Mouse (Mus musculus) lung, postnatal 0 days (tissue): ENCODE data around the gene 4931422A03Rik. TPM values are rescaled to one million over a fixed set of nuclear protein-coding genes. Genes with fewer than 3 reads are reported as not detected.
A peak's percentile ranks its signal among the peaks of the same experiment; 100 is the strongest.
"Not testable (repeated sequence)": the region's sequence is repeated elsewhere in the genome, so short reads cannot be mapped to it uniquely, and the experiment has no call there.

Source experiments
- ATAC-seq: fragments of 200-750 bp; cut with Nextera tagmentation; 2 replicates; pipeline ENCODE4 v1.8.0; 2017; ENCODE audit warnings: moderate library complexity
- DNase-seq: peaks from one replicate; pipeline ENCODE4 v3.0.0-alpha.2; 2016; ENCODE audit warnings: low spot score
- H3K27ac ChIP-seq: fragments of 300-500 bp; sonication (generic); 2 replicates; pipeline ENCODE4 v1.5.1; 2014; ENCODE audit warnings: antibody characterized with exemption, mild to moderate bottlenecking, low read length, mixed read lengths
- H3K27me3 ChIP-seq: fragments of 300-500 bp; sonication (generic); replicated peaks from 2 replicates; pipeline ENCODE4 v1.6.1; 2014; ENCODE audit warnings: low read length, mixed read lengths; ENCODE audit not compliant: insufficient read depth
- H3K36me3 ChIP-seq: fragments of 300-500 bp; sonication (generic); 2 replicates; pipeline ENCODE4 v1.6.1; 2014; ENCODE audit warnings: low read length, mixed read lengths; ENCODE audit not compliant: insufficient read depth
- H3K4me1 ChIP-seq: fragments of 300-500 bp; sonication (generic); 2 replicates; pipeline ENCODE4 v1.6.1; 2014; ENCODE audit warnings: antibody characterized with exemption, low read depth, low read length, mixed read lengths; ENCODE audit not compliant: insufficient read depth
- H3K4me2 ChIP-seq: fragments of 300-500 bp; sonication (generic); replicated peaks from 2 replicates; pipeline ENCODE4 v1.6.1; 2014; ENCODE audit warnings: low read depth, mild to moderate bottlenecking, low read length, moderate library complexity, mixed read lengths
- H3K4me3 ChIP-seq: fragments of 300-500 bp; sonication (generic); 2 replicates; pipeline ENCODE4 v1.5.1; 2014; ENCODE audit warnings: low read depth, low read length
- H3K9ac ChIP-seq: fragments of 300-500 bp; sonication (generic); replicated peaks from 2 replicates; pipeline ENCODE4 v1.6.1; 2014; ENCODE audit warnings: low read depth, mild to moderate bottlenecking
- H3K9me3 ChIP-seq: fragments of 300-500 bp; sonication (generic); 2 replicates; pipeline ENCODE4 v1.6.1; 2016; ENCODE audit warnings: low read length, mixed read lengths
- CTCF ChIP-seq: IDR thresholded peaks from 2 replicates; pipeline ENCODE4 v1.5.1; 2016; ENCODE audit warnings: antibody characterized with exemption, mild to moderate bottlenecking
- EP300 ChIP-seq: IDR thresholded peaks from 2 replicates; pipeline ENCODE4 v1.6.1; 2016; ENCODE audit warnings: antibody characterized with exemption, mild to moderate bottlenecking, control low read depth
- WGBS: fragments of 180-500 bp; shearing (Covaris S2); extraction: QIAGEN DNeasy Blood & Tissue Kit; methylation state at CpG from one replicate; pipeline ENCODE4 v1.1.7; 2014; 5-methylcytosine and 5-hydroxymethylcytosine counted together
- polyA plus RNA-seq: library from polyadenylated mRNA; unstranded; fragments of >200 nt; fragmentation: Nextera tagmentation; extraction: Ambion mirVana; gene quantifications from 2 replicates; pipeline ENCODE4 v1.2.1, GENCODE M21; 2015

4931422A03Rik gene
- 1.4 and 1.6 TPM in 2 replicates for polyA plus RNA-seq

GRCm38 (mm10) chr2:104028139-104028723 lies at the start of gene 4931422A03Rik:
Gene 4931422A03Rik, minus strand, starts transcription at chr2:104028361.
- Histone ChIP-seq H3K9ac (peak within 1 kb of the TSS; percentile 97), H3K4me3 (peak within 1 kb of the TSS; percentile 84), H3K9me3 (no peaks in the 10 kb centered on the region), H3K4me1 (peaks cover 7% of the 10 kb centered on the region; the same call in 1 of the 2 replicates), H3K36me3 (peaks cover 4% of the 10 kb centered on the region; the same call in 1 of the 2 replicates), H3K27ac (peak within 1 kb of the TSS; percentile 81), H3K27me3 (no peaks in the 10 kb centered on the region), H3K4me2 (peak within 1 kb of the TSS; percentile 81)
- TF ChIP-seq EP300 = no peak
- TF ChIP-seq CTCF = no peak
- ATAC-seq (peak; percentile 62), DNase-seq (peak; percentile 38)
- under 1% methylated on average over 31 of the region's 32 CpGs for WGBS

- Histone ChIP-seq H3K36me3 (no peaks in the 10 kb centered on the region), H3K4me2 (peak within 1 kb of the TSS; percentile 48), H3K27me3 (no peaks in the 10 kb centered on the region), H3K27ac (no peak within 1 kb of the TSS), H3K4me1 (no peaks in the 10 kb centered on the region), H3K4me3 (peak within 1 kb of the TSS; percentile 27), H3K9ac (no peak within 1 kb of the TSS), H3K9me3 (no peaks in the 10 kb centered on the region)
- 9% methylated on average over 13 of the region's 13 CpGs for WGBS
- TF ChIP-seq EP300 (no peak), CTCF (no peak)
- peak; percentile 65 for DNase-seq
- ATAC-seq = peak; percentile 91
Measured at GRCm38 (mm10) chr2:104069704-104070185, 41.6 kb upstream of the 4931422A03Rik start, which contains the start of gene Cd59b. Gene Cd59b, plus strand, starts transcription at chr2:104069849.

- not testable (repeated sequence) for H3K27ac ChIP-seq, H3K27me3 ChIP-seq, H3K4me3 ChIP-seq, DNase-seq, H3K4me1 ChIP-seq, ATAC-seq, H3K9me3 ChIP-seq, H3K4me2 ChIP-seq, H3K36me3 ChIP-seq, H3K9ac ChIP-seq
- WGBS = 49% methylated on average over 7 of the region's 7 CpGs
Measured at GRCm38 (mm10) chr2:104068450-104068849, 40.3 kb upstream of the 4931422A03Rik start, which contains the start of gene Gm10799. Gene Gm10799, minus strand, starts transcription at chr2:104068550.

GRCm38 (mm10) chr2:104065526-104065925 lies 37.4 kb upstream of the 4931422A03Rik start, which contains the start of gene Gm10912:
Gene Gm10912, plus strand, starts transcription at chr2:104065826.
- H3K9ac ChIP-seq, ATAC-seq, H3K4me3 ChIP-seq, H3K4me2 ChIP-seq, DNase-seq, H3K27ac ChIP-seq, H3K4me1 ChIP-seq, H3K36me3 ChIP-seq, H3K27me3 ChIP-seq, H3K9me3 ChIP-seq: not testable (repeated sequence)
- 88% methylated on average over 5 of the region's 6 CpGs for WGBS

- WGBS = 75% methylated on average over 2 of the region's 2 CpGs
- no peak overlapping the region for H3K27ac ChIP-seq
Measured at GRCm38 (mm10) chr2:104064152-104064551, 36.0 kb upstream of the 4931422A03Rik start.

GRCm38 (mm10) chr2:104062665-104063064 lies 34.5 kb upstream of the 4931422A03Rik start:
- Histone ChIP-seq H3K36me3 (peaks cover 22% of the 10 kb centered on the region; the same call in 1 of the 2 replicates), H3K9me3 (no peaks in the 10 kb centered on the region), H3K4me2 (no peak overlapping the region), H3K4me3 (no peak overlapping the region), H3K27me3 (no peaks in the 10 kb centered on the region), H3K27ac (no peak overlapping the region), H3K4me1 (no peaks in the 10 kb centered on the region), H3K9ac (no peak overlapping the region)
- no peak for TF ChIP-seq EP300
- no peak for TF ChIP-seq CTCF
- ATAC-seq (no peak), DNase-seq (no peak)

More at GRCm38 (mm10) chr2:104064152-104064551, 36.0 kb upstream of the 4931422A03Rik start:
- Histone ChIP-seq H3K9me3 (no peaks in the 10 kb centered on the region), H3K4me3 (no peak overlapping the region), H3K36me3 (peaks cover 18% of the 10 kb centered on the region; the same call in 1 of the 2 replicates), H3K27me3 (no peaks in the 10 kb centered on the region), H3K9ac (no peak overlapping the region), H3K4me1 (no peaks in the 10 kb centered on the region), H3K4me2 (no peak overlapping the region)
- DNase-seq = no peak
- no peak for ATAC-seq
- TF ChIP-seq CTCF (no peak), EP300 (no peak)
